Mouse (Mus musculus): ENCODE measurements around the gene 2200002D01Rik.

- TF ChIP-seq CEBPB (IDR thresholded peaks at IDR 0.05; ENCODE audit: insufficient read depth, poor library complexity, severe bottlenecking) (no peak), USF1 (IDR thresholded peaks at IDR 0.05; ENCODE audit: low read depth) (no peak), E2F4 (IDR thresholded peaks at IDR 0.05; ENCODE audit: insufficient read depth) (no peak), REST (IDR thresholded peaks at IDR 0.05; ENCODE audit: insufficient read depth, insufficient read length) (no peak), SRF (IDR thresholded peaks at IDR 0.05; ENCODE audit: control insufficient read depth, insufficient read length, low read depth) (no peak)
Measured at GRCm38 (mm10) chr7:29279924-29280323, 31.7 kb upstream of the 2200002D01Rik start.
